In genomic region chr8:46867440-46867839, GRCm38 (mm10) we compare ENCODE assay signal across 26 mouse cellular contexts.
DNase-seq lines count a peak whose midpoint lies in the region; ATAC-seq and TF ChIP-seq lines count a peak whose summit lies in the region.
"Had no signal": no experiment of that assay in that cellular context is flagged by ENCODE, and none has a peak within 500 bp of the region (broad histone marks: within the 10 kb centered on the region; RNA-seq: fewer than 3 reads in every experiment).

No protein-coding gene starts in this region.

- no peaks in the 10 kb centered on the region for H3K79me2 ChIP-seq in myocyte (ENCODE audit: control insufficient read depth, insufficient read depth)

- no peak overlapping the region for H3K9ac ChIP-seq in kidney, embryonic 15.5 days
- no peak overlapping the region for H3K9ac ChIP-seq in hindbrain, embryonic 16.5 days (ENCODE audit: low read depth, low read length)
- H3K9ac ChIP-seq: embryonic facial prominence, embryonic 13.5 days; hindbrain, embryonic 12.5 days; limb, embryonic 12.5 days; liver, postnatal 0 days; neural tube, embryonic 15.5 days had no signal

- ATAC-seq in frontal cortex, adult (ENCODE audit: low TSS enrichment), result peak; percentile 48; the same call in 1 of the 2 replicates
- no peak for ATAC-seq in kidney, embryonic 15.5 days (replicated peaks; ENCODE audit: low FRiP score)
- no peak for ATAC-seq in hindbrain, embryonic 16.5 days
- ATAC-seq: CD4-positive, CD25-positive, alpha-beta regulatory T cell, adult 4 months; forebrain, embryonic 14.5 days; inflammation-experienced regulatory T-cells, adult 6 months; liver, postnatal 0 days had no signal

- no peak for DNase-seq in frontal cortex, postnatal 25 days (ENCODE audit: low spot score in 2 of 2)
- peak; percentile 12 for DNase-seq in kidney, adult 2 months
- DNase-seq in 3T3-L1 (ENCODE audit: low read depth, low spot score), result peak; percentile 54
- DNase-seq in MN1 (ENCODE audit: low spot score), result no peak
- DNase-seq: cerebellum, adult 2 months; cerebellum, postnatal 25 days; gastrocnemius, postnatal 14 days; kidney, adult 8-10 months; kidney, postnatal 4 days; liver, postnatal 0 days; right cerebral cortex, adult 18-20 months had no signal

- WGBS in kidney, adult 2 months, result 75% methylated on average over 4 of the region's 4 CpGs
- WGBS in kidney, embryonic 15.5 days, result 55% methylated on average over 4 of the region's 4 CpGs
- 46% methylated on average over 4 of the region's 4 CpGs for WGBS in hindbrain, embryonic 16.5 days

- H3ac ChIP-seq in myocyte (ENCODE audit: control insufficient read depth, insufficient read length), result no peak overlapping the region

- H3K36me3 ChIP-seq in kidney, adult 2 months (ENCODE audit: control insufficient read depth, insufficient read depth, low read length), result no peaks in the 10 kb centered on the region
- H3K36me3 ChIP-seq in kidney, embryonic 15.5 days, result no peaks in the 10 kb centered on the region
- no peaks in the 10 kb centered on the region for H3K36me3 ChIP-seq in myocyte (ENCODE audit: control insufficient read depth, insufficient read depth)
- H3K36me3 ChIP-seq in hindbrain, embryonic 16.5 days (ENCODE audit: control insufficient read depth, insufficient read depth, low read length), result no peaks in the 10 kb centered on the region
- H3K36me3 ChIP-seq: embryonic facial prominence, embryonic 13.5 days; heart, embryonic 10.5 days; hindbrain, embryonic 12.5 days; limb, embryonic 12.5 days; neural tube, embryonic 15.5 days had no signal

- TF ChIP-seq CTCF in kidney, adult 2 months (conservative IDR thresholded peaks at IDR 0.05; ENCODE audit: insufficient read depth, insufficient read length, low read depth, low read length), result no peak

- H3K9me3 ChIP-seq in kidney, embryonic 15.5 days (replicated peaks), result no peaks in the 10 kb centered on the region
- H3K9me3 ChIP-seq in hindbrain, embryonic 16.5 days (ENCODE audit: control insufficient read depth, low read length), result no peaks in the 10 kb centered on the region
- H3K9me3 ChIP-seq: embryonic facial prominence, embryonic 13.5 days; heart, embryonic 10.5 days; hindbrain, embryonic 12.5 days; limb, embryonic 12.5 days; neural tube, embryonic 15.5 days had no signal

- H3K27ac ChIP-seq in kidney, adult 2 months (ENCODE audit: insufficient read depth, low read depth, low read length), result no peak overlapping the region
- H3K27ac ChIP-seq in kidney, embryonic 15.5 days, result no peak overlapping the region
- no peak overlapping the region for H3K27ac ChIP-seq in hindbrain, embryonic 16.5 days (ENCODE audit: low read depth, low read length)
- H3K27ac ChIP-seq: embryonic facial prominence, embryonic 13.5 days; heart, embryonic 10.5 days; hindbrain, embryonic 12.5 days; limb, embryonic 12.5 days; neural tube, embryonic 15.5 days had no signal

- H3K27me3 ChIP-seq in kidney, adult 2 months (replicated peaks; ENCODE audit: control insufficient read depth, insufficient read depth, low read length), result no peaks in the 10 kb centered on the region
- H3K27me3 ChIP-seq in kidney, embryonic 15.5 days, result no peaks in the 10 kb centered on the region
- no peaks in the 10 kb centered on the region for H3K27me3 ChIP-seq in myocyte (ENCODE audit: control insufficient read depth, insufficient read depth, insufficient read length)
- no peaks in the 10 kb centered on the region for H3K27me3 ChIP-seq in hindbrain, embryonic 16.5 days (replicated peaks; ENCODE audit: control insufficient read depth, insufficient read depth, low read length)
- H3K27me3 ChIP-seq: embryonic facial prominence, embryonic 13.5 days; hindbrain, embryonic 12.5 days; limb, embryonic 12.5 days; neural tube, embryonic 15.5 days; Patski had no signal

- H3K4me2 ChIP-seq in kidney, embryonic 15.5 days, result no peak overlapping the region
- peak overlapping the region; percentile 19 for H3K4me2 ChIP-seq in myocyte (ENCODE audit: low read depth)
- no peak overlapping the region for H3K4me2 ChIP-seq in hindbrain, embryonic 16.5 days (ENCODE audit: low read length)
- H3K4me2 ChIP-seq: embryonic facial prominence, embryonic 13.5 days; hindbrain, embryonic 12.5 days; limb, embryonic 12.5 days; liver, embryonic 11.5 days; midbrain, embryonic 11.5 days; neural tube, embryonic 15.5 days had no signal

- no peak overlapping the region for H3K4me3 ChIP-seq in kidney, adult 2 months (ENCODE audit: insufficient read depth, low read depth, low read length)
- H3K4me3 ChIP-seq in kidney, embryonic 15.5 days (replicated peaks), result no peak overlapping the region
- no peak overlapping the region for H3K4me3 ChIP-seq in myocyte
- no peak overlapping the region for H3K4me3 ChIP-seq in hindbrain, embryonic 16.5 days (ENCODE audit: low read length)
- H3K4me3 ChIP-seq: embryonic facial prominence, embryonic 13.5 days; heart, embryonic 10.5 days; hindbrain, embryonic 12.5 days; limb, embryonic 12.5 days; neural tube, embryonic 15.5 days had no signal

- H3K4me1 ChIP-seq in kidney, adult 2 months (ENCODE audit: control insufficient read depth, insufficient read depth, low read length), result no peaks in the 10 kb centered on the region
- peaks cover 6% of the 10 kb centered on the region for H3K4me1 ChIP-seq in kidney, embryonic 15.5 days
- no peaks in the 10 kb centered on the region for H3K4me1 ChIP-seq in hindbrain, embryonic 16.5 days (ENCODE audit: control insufficient read depth, insufficient read depth, low read depth, low read length)
- H3K4me1 ChIP-seq: hindbrain, embryonic 12.5 days; limb, embryonic 12.5 days; neural tube, embryonic 15.5 days had no signal

- no peak for TF ChIP-seq POLR2A in kidney, adult 2 months (IDR thresholded peaks at IDR 0.05; ENCODE audit: low read depth, low read length)
- no peak for TF ChIP-seq POLR2A in myocyte (IDR thresholded peaks at IDR 0.05; ENCODE audit: insufficient read length, low read depth)

TF ChIP-seq in myocyte, 11 proteins besides CTCF, POLR2A, EP300 and RAD21:
- TF ChIP-seq USF1 (IDR thresholded peaks at IDR 0.05; ENCODE audit: low read depth), result no peak
- TF ChIP-seq MYOD1 (IDR thresholded peaks at IDR 0.05; ENCODE audit: control insufficient read depth in 1 of 3, insufficient read length in 2 of 3, low read depth in 2 of 3), result no peak
- no peak for TF ChIP-seq E2F4 (IDR thresholded peaks at IDR 0.05; ENCODE audit: insufficient read depth)
- no peak for TF ChIP-seq TCF12 (IDR thresholded peaks at IDR 0.05; ENCODE audit: insufficient read depth, poor library complexity, severe bottlenecking)
- TF ChIP-seq REST (IDR thresholded peaks at IDR 0.05; ENCODE audit: insufficient read depth, insufficient read length), result no peak
- no peak for TF ChIP-seq MAX (IDR thresholded peaks at IDR 0.05; ENCODE audit: low read depth)

Comparison
In these comparisons a context has a peak if more than half of its experiments do, and no peak if none do; other contexts are left out.
1. DNase-seq: peak in kidney, adult 2 months (single experiment) and 3T3-L1 (single experiment); none in frontal cortex, postnatal 25 days (0 of 2) and MN1 (single experiment).